Mouse (Mus musculus) kidney, embryonic 15.5 days (tissue): ENCODE measurements around the gene Mzf1. TPM values are rescaled to one million over a fixed set of nuclear protein-coding genes. Genes with fewer than 3 reads are reported as not detected.
"Not testable (repeated sequence)": the region's sequence is repeated elsewhere in the genome, so short reads cannot be mapped to it uniquely, and the experiment has no call there.

Experiments used
- ATAC-seq: fragments of 200-750 bp; cut with Nextera tagmentation; replicated peaks from 2 replicates; pipeline ENCODE4 v1.8.0; 2017; ENCODE audit warnings: moderate TSS enrichment; ENCODE audit not compliant: low FRiP score
- H3K27ac ChIP-seq: fragments of 300-500 bp; sonication (generic); 2 replicates; pipeline ENCODE4 v1.5.1; 2015; ENCODE audit warnings: mild to moderate bottlenecking, inconsistent platforms
- H3K27me3 ChIP-seq: fragments of 300-500 bp; sonication (generic); 2 replicates; pipeline ENCODE4 v1.6.1; 2015; ENCODE audit warnings: inconsistent platforms
- H3K36me3 ChIP-seq: fragments of 300-500 bp; sonication (generic); 2 replicates; pipeline ENCODE4 v1.6.1; 2015; ENCODE audit warnings: inconsistent platforms
- H3K4me1 ChIP-seq: fragments of 300-500 bp; sonication (generic); 2 replicates; pipeline ENCODE4 v1.6.1; 2015; ENCODE audit warnings: inconsistent platforms
- H3K4me2 ChIP-seq: fragments of 300-500 bp; sonication (generic); 2 replicates; pipeline ENCODE4 v1.6.1; 2015; ENCODE audit warnings: moderate library complexity, mild to moderate bottlenecking, inconsistent platforms
- H3K4me3 ChIP-seq: fragments of 300-500 bp; sonication (generic); replicated peaks from 2 replicates; pipeline ENCODE4 v1.5.1; 2015; ENCODE audit warnings: mild to moderate bottlenecking, inconsistent platforms
- H3K9ac ChIP-seq: fragments of 300-500 bp; sonication (generic); 2 replicates; pipeline ENCODE4 v1.6.1; 2015; ENCODE audit warnings: mild to moderate bottlenecking, inconsistent platforms
- H3K9me3 ChIP-seq: fragments of 300-500 bp; sonication (generic); replicated peaks from 2 replicates; pipeline ENCODE4 v1.6.1; 2016; ENCODE audit warnings: inconsistent platforms
- WGBS: fragments of 180-500 bp; shearing (Covaris S2); methylation state at CpG from one replicate; pipeline ENCODE4 v1.1.7; 2015; ENCODE audit warnings: mixed read lengths; 5-methylcytosine and 5-hydroxymethylcytosine counted together
- polyA plus RNA-seq: library from polyadenylated mRNA; unstranded; fragments of >200 nt; fragmentation: Nextera tagmentation; extraction: Ambion mirVana; gene quantifications from 2 replicates; pipeline ENCODE4 v1.2.1, GENCODE M21; 2015

Mzf1 gene
- polyA plus RNA-seq, result 2.8 and 4.3 TPM in 2 replicates

DNA sequence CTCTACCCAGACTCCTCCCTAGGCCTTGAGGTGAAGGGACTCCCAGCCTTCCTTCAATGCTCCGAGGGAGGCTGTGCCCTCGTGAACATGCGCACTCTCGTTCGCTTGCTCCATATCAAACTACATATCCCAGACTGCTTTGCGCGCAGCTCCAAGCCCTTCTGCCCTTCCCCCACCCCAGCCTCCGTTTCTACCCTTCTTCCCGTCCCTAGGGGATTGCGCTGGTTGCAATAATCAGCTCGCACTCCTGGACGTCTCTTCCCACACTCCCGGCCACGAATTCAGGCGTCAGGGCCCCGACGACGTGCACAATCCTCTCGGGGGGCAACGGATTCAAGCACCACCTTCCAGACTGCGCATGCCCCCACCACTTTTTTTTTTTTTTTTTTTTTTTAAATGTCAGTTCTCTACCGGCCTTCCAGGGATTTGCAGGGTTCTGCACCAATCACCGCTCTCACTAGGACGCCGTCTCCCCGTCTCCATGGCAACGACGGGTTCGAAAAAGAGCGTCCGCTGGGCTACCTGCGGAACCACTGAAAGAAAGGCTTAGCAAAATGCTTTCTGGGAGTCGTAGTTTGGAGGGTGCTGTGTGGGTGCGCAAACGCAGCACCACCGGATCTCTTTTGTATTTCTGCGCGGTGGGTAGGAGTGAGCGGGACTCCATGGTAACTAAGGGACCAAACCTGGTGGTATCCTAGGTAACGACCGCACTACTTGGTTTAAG is at the start of gene Mzf1:
Mzf1 (minus strand) TSS at position 478 of the 724 bp plus-strand sequence.
- H3K4me2 ChIP-seq, result peak within 1 kb of the TSS; percentile 69
- H3K9me3 ChIP-seq, result no peaks in the 10 kb centered on the region
- H3K4me1 ChIP-seq, result peaks cover 5% of the 10 kb centered on the region
- H3K27ac ChIP-seq, result peak within 1 kb of the TSS; percentile 92
- peak within 1 kb of the TSS; percentile 64 for H3K9ac ChIP-seq
- H3K27me3 ChIP-seq, result no peaks in the 10 kb centered on the region
- H3K4me3 ChIP-seq, result peak within 1 kb of the TSS; percentile 67
- ATAC-seq, result peak; percentile 95
- H3K36me3 ChIP-seq, result no peaks in the 10 kb centered on the region
- under 1% methylated on average over 41 of the region's 41 CpGs for WGBS

DNA sequence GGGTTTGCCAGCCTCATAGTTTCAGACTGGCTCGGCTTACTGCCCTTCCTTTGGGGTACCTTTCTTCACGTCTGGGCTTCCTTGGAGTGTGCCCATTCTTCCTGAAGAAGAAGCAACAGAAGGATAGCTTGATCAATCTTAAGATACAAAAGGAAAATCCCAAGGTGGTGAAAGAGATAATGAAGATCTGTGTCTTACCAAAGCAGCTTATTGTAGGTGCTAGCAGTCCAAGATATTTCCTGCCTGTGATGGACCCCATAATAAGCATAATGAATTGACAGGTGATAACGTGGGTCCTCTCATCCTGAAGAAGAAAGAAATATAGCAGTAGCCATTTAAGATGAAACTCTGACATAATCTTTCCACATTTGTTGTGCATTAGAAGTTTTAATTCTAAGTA is 40.5 kb upstream of the Mzf1 start, which contains the start of gene Vmn1r85:
Vmn1r85 (minus strand) TSS at position 101 of the 400 bp plus-strand sequence.
- no peaks in the 10 kb centered on the region for H3K9me3 ChIP-seq
- no peak within 1 kb of the TSS for H3K4me2 ChIP-seq
- no peak for ATAC-seq
- no peaks in the 10 kb centered on the region for H3K36me3 ChIP-seq
- H3K4me1 ChIP-seq, result no peaks in the 10 kb centered on the region
- no peak within 1 kb of the TSS for H3K27ac ChIP-seq
- H3K4me3 ChIP-seq, result no peak within 1 kb of the TSS
- no peaks in the 10 kb centered on the region for H3K27me3 ChIP-seq
- no peak within 1 kb of the TSS for H3K9ac ChIP-seq
- 65% methylated on average over 3 of the region's 3 CpGs for WGBS

DNA sequence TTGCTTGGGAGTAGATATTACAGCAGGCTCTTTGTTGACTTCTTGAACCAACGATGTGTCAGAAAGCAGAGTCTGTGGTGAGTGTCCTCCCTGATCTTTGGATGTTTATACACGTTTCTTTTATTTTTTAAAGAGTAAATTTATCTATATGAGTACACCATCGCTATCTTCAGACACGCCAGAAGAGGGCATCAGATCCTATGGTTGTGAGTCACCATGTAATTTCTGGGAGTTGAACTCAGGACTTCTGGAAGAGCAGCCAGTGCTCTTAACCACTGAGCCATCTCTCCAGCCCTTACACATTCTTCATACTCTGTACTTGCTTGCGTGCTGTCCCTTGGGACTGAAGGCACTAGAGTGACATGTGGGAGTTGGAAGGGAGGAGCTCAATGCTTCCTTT is 17.7 kb upstream of the Mzf1 start:
- no peak overlapping the region for H3K4me2 ChIP-seq
- H3K27ac ChIP-seq, result no peak overlapping the region
- no peaks in the 10 kb centered on the region for H3K36me3 ChIP-seq
- no peak overlapping the region for H3K9ac ChIP-seq
- no peak for ATAC-seq
- H3K9me3 ChIP-seq, result no peaks in the 10 kb centered on the region
- no peak overlapping the region for H3K4me3 ChIP-seq
- WGBS, result 55% methylated on average over 5 of the region's 5 CpGs
- no peaks in the 10 kb centered on the region for H3K27me3 ChIP-seq
- no peaks in the 10 kb centered on the region for H3K4me1 ChIP-seq

DNA sequence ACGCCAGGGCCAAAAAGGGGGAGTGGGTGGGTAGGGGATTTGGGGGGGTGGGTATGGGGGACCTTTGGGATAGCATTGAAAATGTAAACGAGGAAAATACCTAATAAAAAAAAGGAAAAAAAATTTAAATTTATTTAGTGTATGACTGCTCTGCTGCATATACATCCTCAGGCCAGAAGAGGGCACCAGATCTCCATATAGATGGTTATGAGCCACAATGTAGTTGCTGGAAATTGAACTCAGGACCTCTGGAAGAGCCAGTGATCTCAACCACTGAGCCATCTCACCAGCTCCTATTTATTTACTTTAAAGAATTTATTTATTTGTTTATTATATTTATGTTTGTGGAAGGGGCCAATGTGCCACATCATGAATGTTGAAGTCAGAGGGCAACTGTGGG is 8.8 kb upstream of the Mzf1 start:
- not testable (repeated sequence) for ATAC-seq, H3K36me3 ChIP-seq
- WGBS, result 53% methylated on average over 2 of the region's 2 CpGs

DNA sequence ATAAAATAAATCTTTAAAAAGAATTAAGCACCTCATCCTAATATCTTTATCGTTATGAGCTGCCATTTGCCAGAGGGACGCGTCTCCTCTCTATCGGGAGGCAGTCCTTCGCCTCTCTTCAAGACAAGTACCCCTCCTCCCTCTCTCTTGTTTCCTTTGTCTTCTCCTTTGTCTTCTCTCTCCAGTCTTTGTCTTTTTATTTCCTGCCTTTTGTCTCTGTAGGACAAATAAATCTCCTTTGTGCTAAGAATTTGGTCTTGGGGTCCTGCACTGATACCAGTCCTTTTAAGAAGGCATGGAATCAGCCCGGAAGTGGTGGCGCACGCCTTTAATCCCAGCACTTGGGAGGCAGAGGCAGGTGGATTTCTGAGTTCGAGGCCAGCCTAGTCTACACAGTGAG is 5.0 kb upstream of the Mzf1 start:
- no peak for ATAC-seq
- H3K27ac ChIP-seq, result no peak overlapping the region
- H3K4me3 ChIP-seq, result no peak overlapping the region
- WGBS, result 87% methylated on average over 9 of the region's 9 CpGs
- H3K4me2 ChIP-seq, result no peak overlapping the region
- peaks cover 4% of the 10 kb centered on the region; the same call in 1 of the 2 replicates for H3K9me3 ChIP-seq
- H3K27me3 ChIP-seq, result no peaks in the 10 kb centered on the region
- no peak overlapping the region for H3K9ac ChIP-seq
- no peaks in the 10 kb centered on the region for H3K36me3 ChIP-seq
- peaks cover 5% of the 10 kb centered on the region for H3K4me1 ChIP-seq

More for the DNA sequence above, 8.8 kb upstream of the Mzf1 start:
- H3K4me1 ChIP-seq, H3K9me3 ChIP-seq, H3K9ac ChIP-seq, H3K4me3 ChIP-seq, H3K27ac ChIP-seq, H3K4me2 ChIP-seq, H3K27me3 ChIP-seq: not testable (repeated sequence)

DNA sequence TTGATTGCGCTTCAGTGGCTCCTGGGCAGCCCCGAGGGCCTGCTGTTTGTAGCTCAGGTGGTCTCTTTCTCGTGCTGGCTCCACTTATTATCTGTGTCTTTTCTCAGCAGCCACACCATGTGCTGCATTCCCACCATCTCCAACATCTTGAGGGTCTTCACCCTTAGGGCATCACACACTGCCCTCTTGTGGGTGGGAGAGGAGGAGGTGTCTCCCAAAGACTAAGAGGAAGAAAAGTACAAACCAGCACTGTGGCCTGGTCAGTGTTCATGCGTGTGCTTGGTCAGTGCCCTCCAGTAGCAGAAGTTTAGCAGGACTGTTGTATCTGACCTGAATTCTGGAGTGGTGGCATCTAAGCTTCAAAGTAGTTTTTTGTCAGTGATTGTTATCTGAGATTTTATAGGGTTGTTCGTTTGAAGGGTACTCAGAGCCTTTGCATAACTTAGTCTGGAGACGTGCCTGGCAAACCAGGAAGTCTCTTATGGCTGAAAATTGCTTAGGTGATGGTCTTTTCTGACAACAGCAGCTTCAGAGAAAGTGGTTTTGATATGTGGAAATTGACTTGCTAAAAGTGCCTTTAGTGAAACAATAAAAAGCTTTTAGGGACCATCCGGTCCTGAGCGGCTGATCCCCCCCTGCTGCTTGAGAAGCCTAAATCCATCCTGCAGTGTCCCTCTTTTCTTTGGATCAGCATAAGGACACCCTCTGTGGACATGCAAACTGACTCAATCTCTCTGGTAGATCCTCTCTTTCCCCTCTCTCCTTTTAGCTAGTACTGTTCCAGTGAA is 2.5 kb upstream of the Mzf1 start:
- WGBS, result 57% methylated on average over 8 of the region's 8 CpGs
- Histone ChIP-seq H3K27ac (no peak overlapping the region), H3K9me3 (no peaks in the 10 kb centered on the region), H3K4me1 (peaks cover 5% of the 10 kb centered on the region), H3K9ac (no peak overlapping the region), H3K4me2 (no peak overlapping the region), H3K36me3 (no peaks in the 10 kb centered on the region), H3K27me3 (no peaks in the 10 kb centered on the region), H3K4me3 (no peak overlapping the region)
- ATAC-seq, result no peak

DNA sequence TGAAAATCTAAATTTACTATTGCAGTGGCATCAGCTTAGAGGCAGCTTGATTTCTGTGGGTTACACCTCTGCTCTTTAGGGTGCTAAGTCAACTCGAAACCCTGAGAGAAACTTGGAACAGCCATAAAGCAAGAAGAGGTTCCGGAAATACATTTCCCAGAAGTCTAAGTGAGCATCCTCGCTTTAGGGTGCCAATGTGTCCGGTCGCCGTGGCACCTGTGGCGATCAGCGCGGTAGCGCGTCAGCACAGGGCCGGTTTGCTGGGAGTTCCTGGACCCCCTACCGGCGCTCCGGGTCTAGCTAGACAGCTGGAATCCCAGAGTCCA is 640 bp downstream of the Mzf1 start:
- H3K36me3 ChIP-seq, result no peaks in the 10 kb centered on the region
- H3K27me3 ChIP-seq, result no peaks in the 10 kb centered on the region
- no peak for ATAC-seq
- no peaks in the 10 kb centered on the region for H3K9me3 ChIP-seq
- peak overlapping the region; percentile 69 for H3K4me2 ChIP-seq
- H3K4me1 ChIP-seq, result peaks cover 5% of the 10 kb centered on the region
- WGBS, result under 1% methylated on average over 15 of the region's 15 CpGs
- peak overlapping the region; percentile 92 for H3K27ac ChIP-seq
- H3K4me3 ChIP-seq, result peak overlapping the region; percentile 67
- H3K9ac ChIP-seq, result peak overlapping the region; percentile 64

DNA sequence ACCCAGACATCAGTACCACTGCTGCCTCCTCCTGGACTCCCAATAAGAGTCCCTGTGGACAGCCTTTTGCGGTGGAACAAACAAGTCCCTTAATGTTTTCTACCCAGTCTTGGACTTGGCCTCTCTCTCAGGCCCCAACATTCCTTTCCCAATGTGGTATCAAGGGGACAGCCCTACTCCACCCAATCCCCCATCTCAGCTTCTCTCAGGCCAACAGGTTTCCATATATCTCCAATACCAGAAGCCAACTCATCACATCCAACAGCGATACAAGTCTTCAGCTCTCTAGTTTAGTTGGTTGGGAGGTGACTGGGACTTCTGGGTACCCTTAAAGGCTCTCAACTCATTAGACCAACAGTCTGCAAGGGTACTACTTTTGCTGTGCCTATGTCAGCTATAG is 1.1 kb downstream of the Mzf1 start:
- no peak for ATAC-seq
- Histone ChIP-seq H3K9me3 (no peaks in the 10 kb centered on the region), H3K9ac (peak overlapping the region; percentile 64), H3K36me3 (no peaks in the 10 kb centered on the region), H3K4me1 (peaks cover 5% of the 10 kb centered on the region), H3K27ac (peak overlapping the region; percentile 92; the same call in 1 of the 2 replicates), H3K4me3 (peak overlapping the region; percentile 67), H3K4me2 (peak overlapping the region; percentile 69), H3K27me3 (no peaks in the 10 kb centered on the region)
- WGBS, result 92% methylated on average over 2 of the region's 2 CpGs

DNA sequence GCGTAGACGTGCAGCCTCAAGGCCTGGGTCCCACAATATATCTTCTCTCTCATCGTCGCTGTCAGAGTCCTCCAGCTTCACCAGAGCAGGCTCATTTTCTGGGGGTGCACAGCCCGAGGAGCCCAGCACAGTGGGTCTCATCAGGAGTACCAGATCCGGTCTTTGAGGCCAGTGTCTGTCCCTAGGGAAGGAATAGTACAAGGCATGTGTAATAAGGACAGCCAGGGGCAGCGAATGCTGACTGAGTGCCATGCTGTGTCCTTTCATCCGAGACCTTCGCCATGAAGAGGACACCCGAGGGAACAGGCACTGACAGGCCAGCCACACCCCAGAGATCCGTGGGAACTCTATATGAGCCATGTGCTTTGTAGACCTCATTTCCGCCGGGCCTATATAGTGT is 1.6 kb downstream of the Mzf1 start:
- no peaks in the 10 kb centered on the region for H3K27me3 ChIP-seq
- no peak overlapping the region for H3K27ac ChIP-seq
- no peaks in the 10 kb centered on the region for H3K9me3 ChIP-seq
- H3K4me3 ChIP-seq, result no peak overlapping the region
- no peak overlapping the region for H3K9ac ChIP-seq
- H3K4me1 ChIP-seq, result peaks cover 5% of the 10 kb centered on the region
- no peak for ATAC-seq
- 90% methylated on average over 13 of the region's 13 CpGs for WGBS
- H3K4me2 ChIP-seq, result no peak overlapping the region
- no peaks in the 10 kb centered on the region for H3K36me3 ChIP-seq

DNA sequence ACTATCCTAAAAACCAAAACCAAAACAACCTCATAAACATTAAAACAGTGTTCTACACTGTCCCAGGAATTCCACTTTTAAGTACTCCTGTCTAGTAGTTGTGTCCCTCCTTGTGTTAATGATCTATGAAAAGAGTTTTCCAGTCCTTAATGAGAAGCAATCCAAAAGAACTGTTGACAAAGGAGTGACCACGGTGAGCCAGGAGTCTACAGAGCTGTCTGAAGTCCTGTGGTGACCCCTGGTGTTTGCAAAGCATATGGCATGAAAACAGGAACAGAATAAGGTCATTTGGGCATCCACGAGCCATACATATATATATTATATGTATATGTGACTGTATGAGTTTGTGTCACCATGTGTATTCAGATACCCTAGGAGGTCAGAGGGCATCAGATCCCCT is 8.5 kb downstream of the Mzf1 start:
- H3K27ac ChIP-seq, result no peak overlapping the region
- H3K9ac ChIP-seq, result no peak overlapping the region
- no peaks in the 10 kb centered on the region for H3K9me3 ChIP-seq
- 2% methylated on average over 2 of the region's 2 CpGs for WGBS
- ATAC-seq, result peak; percentile 77
- H3K36me3 ChIP-seq, result no peaks in the 10 kb centered on the region
- H3K4me3 ChIP-seq, result no peak overlapping the region
- H3K4me1 ChIP-seq, result peaks cover 16% of the 10 kb centered on the region
- no peak overlapping the region for H3K4me2 ChIP-seq
- H3K27me3 ChIP-seq, result peaks cover 44% of the 10 kb centered on the region

DNA sequence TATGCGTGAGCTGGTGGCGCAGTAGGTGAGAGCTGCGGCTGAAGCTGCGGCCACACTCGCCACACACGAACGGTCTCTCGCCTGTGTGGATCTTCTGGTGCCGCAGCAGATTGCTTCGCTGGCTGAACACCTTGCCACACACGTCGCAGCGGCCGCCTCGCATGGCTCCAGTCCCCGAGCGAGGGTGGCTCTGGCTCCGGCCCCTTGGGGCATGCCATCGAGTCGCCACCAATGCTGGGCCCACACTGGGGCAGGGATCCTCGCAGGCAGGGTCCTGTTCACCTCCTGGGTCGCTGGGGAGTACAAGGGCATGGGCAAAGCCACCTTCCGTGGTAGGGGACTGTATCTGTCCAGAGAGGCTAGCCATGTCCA is 10.3 kb downstream of the Mzf1 start:
- no peak overlapping the region for H3K27ac ChIP-seq
- peaks cover 19% of the 10 kb centered on the region for H3K4me1 ChIP-seq
- H3K27me3 ChIP-seq, result peaks cover 44% of the 10 kb centered on the region
- H3K4me2 ChIP-seq, result peak overlapping the region; percentile 94
- no peaks in the 10 kb centered on the region for H3K9me3 ChIP-seq
- H3K36me3 ChIP-seq, result no peaks in the 10 kb centered on the region
- H3K9ac ChIP-seq, result peak overlapping the region; percentile 64
- peak; percentile 27 for ATAC-seq
- peak overlapping the region; percentile 50 for H3K4me3 ChIP-seq
- 2% methylated on average over 23 of the region's 23 CpGs for WGBS

DNA sequence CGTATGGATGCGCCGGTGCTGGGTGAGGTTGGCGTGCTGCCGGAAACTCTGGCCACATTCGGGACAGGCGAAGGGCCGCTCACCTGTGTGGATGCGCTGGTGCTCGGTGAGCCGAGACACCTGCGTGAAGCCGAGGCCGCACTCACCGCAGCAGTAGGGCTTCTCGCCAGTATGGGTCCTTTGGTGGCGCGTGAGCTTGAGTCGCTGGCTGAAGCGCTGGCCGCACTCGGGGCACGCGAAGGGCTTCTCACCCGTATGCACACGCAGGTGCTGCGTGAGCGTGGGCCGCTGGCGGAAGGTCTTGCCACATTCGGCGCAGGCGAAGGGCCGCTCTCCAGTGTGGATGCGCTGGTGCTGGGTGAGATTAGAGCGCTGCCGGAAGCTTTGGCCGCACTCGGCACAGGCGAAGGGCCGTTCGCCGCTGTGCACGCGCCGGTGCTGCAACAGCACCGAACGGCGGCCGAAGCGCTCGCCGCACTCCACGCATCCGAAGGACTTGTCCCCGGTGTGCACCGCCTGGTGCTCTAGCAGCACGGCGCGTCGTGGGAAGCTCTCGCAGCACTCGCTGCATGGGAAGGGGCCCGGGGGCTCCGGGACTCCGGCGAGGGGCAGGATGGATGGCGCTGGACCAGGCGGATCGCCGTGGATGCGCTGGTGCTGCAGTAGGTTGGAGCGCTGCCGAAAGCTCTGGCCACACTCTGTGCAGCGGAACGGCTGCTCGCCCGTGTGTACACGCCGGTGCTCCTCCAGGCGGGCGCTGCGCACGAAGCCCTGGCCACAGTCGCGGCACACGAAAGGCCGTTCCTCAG is 10.9 kb downstream of the Mzf1 start:
- H3K4me1 ChIP-seq, result peaks cover 25% of the 10 kb centered on the region
- peak overlapping the region; percentile 64 for H3K9ac ChIP-seq
- no peaks in the 10 kb centered on the region for H3K9me3 ChIP-seq
- peak; percentile 41 for ATAC-seq
- peak overlapping the region; percentile 94 for H3K4me2 ChIP-seq
- peak overlapping the region; percentile 50 for H3K4me3 ChIP-seq
- peaks cover 44% of the 10 kb centered on the region for H3K27me3 ChIP-seq
- no peak overlapping the region for H3K27ac ChIP-seq
- no peaks in the 10 kb centered on the region for H3K36me3 ChIP-seq
- WGBS, result 5% methylated on average over 88 of the region's 88 CpGs
